Mouse (Mus musculus) neural tube, embryonic 13.5 days (tissue): Measurements from ENCODE around the gene Laptm5. TPM values are rescaled to one million over a fixed set of nuclear protein-coding genes. Genes with fewer than 3 reads are reported as not detected.

Experiments used
- ATAC-seq: fragments of 200-750 bp; cut with Nextera tagmentation; 2 replicates; pipeline ENCODE4 v1.8.0; 2017; ENCODE audit warnings: low read depth, mild to moderate bottlenecking, moderate TSS enrichment, moderate library complexity
- H3K27ac ChIP-seq: fragments of 300-500 bp; sonication (generic); replicated peaks from 2 replicates; pipeline ENCODE4 v1.5.1; 2015; ENCODE audit warnings: moderate library complexity, mild to moderate bottlenecking, inconsistent platforms
- H3K27me3 ChIP-seq: fragments of 300-500 bp; sonication (generic); 2 replicates; pipeline ENCODE4 v1.6.1; 2015; ENCODE audit warnings: mild to moderate bottlenecking, inconsistent platforms
- H3K36me3 ChIP-seq: fragments of 300-500 bp; sonication (generic); 2 replicates; pipeline ENCODE4 v1.6.1; 2015; ENCODE audit warnings: mild to moderate bottlenecking, inconsistent platforms
- H3K4me1 ChIP-seq: fragments of 300-500 bp; sonication (generic); replicated peaks from 2 replicates; pipeline ENCODE4 v1.6.1; 2015; ENCODE audit warnings: inconsistent platforms
- H3K4me2 ChIP-seq: fragments of 300-500 bp; sonication (generic); 2 replicates; pipeline ENCODE4 v1.6.1; 2015; ENCODE audit warnings: inconsistent platforms, mild to moderate bottlenecking, moderate library complexity
- H3K4me3 ChIP-seq: fragments of 300-500 bp; sonication (generic); 2 replicates; pipeline ENCODE4 v1.5.1; 2015; ENCODE audit warnings: mild to moderate bottlenecking, inconsistent platforms
- H3K9ac ChIP-seq: fragments of 300-500 bp; sonication (generic); 2 replicates; pipeline ENCODE4 v1.6.1; 2015; ENCODE audit warnings: moderate library complexity, mild to moderate bottlenecking, inconsistent platforms
- H3K9me3 ChIP-seq: fragments of 300-500 bp; sonication (generic); 2 replicates; pipeline ENCODE4 v1.6.1; 2016; ENCODE audit warnings: inconsistent platforms
- WGBS: fragments of 180-500 bp; shearing (Covaris S2); methylation state at CpG from one replicate; pipeline ENCODE4 v1.1.7; 2015; 5-methylcytosine and 5-hydroxymethylcytosine counted together
- polyA plus RNA-seq: library from polyadenylated mRNA; unstranded; fragments of >200 nt; fragmentation: Nextera tagmentation; extraction: Ambion mirVana; gene quantifications from 2 replicates; pipeline ENCODE4 v1.2.1, GENCODE M21; 2015

Gene Laptm5
- polyA plus RNA-seq, 1 experiment from 2014 or later: 31.7 TPM

GRCm38 (mm10) chr4:130900746-130901145, 12.2 kb upstream of the Laptm5 start:
- no peak overlapping the region; the same call in 1 of the 2 replicates for H3K9ac ChIP-seq
- no peak overlapping the region for H3K4me3 ChIP-seq
- no peak overlapping the region for H3K27ac ChIP-seq
- H3K36me3 ChIP-seq: no peaks in the 10 kb centered on the region
- ATAC-seq: no peak
- H3K27me3 ChIP-seq: no peaks in the 10 kb centered on the region; the same call in 1 of the 2 replicates
- 71% methylated on average over 7 of the region's 7 CpGs for whole genome bisulfite sequencing
- no peak overlapping the region for H3K4me2 ChIP-seq
- no peaks in the 10 kb centered on the region for H3K9me3 ChIP-seq
- H3K4me1 ChIP-seq: peaks cover 16% of the 10 kb centered on the region; the same call in 1 of the 2 replicates

GRCm38 (mm10) chr4:130902289-130902781, 10.6 kb upstream of the Laptm5 start:
- Histone ChIP-seq H3K4me3 (no peak overlapping the region), H3K9me3 (no peaks in the 10 kb centered on the region), H3K27me3 (no peaks in the 10 kb centered on the region; the same call in 1 of the 2 replicates), H3K36me3 (no peaks in the 10 kb centered on the region), H3K27ac (no peak overlapping the region), H3K4me1 (peaks cover 24% of the 10 kb centered on the region), H3K4me2 (no peak overlapping the region), H3K9ac (no peak overlapping the region)
- ATAC-seq: no peak
- WGBS: 51% methylated on average over 8 of the region's 8 CpGs

GRCm38 (mm10) chr4:130905025-130905424, 7.9 kb upstream of the Laptm5 start:
- no peak for ATAC-seq
- WGBS: 74% methylated on average over 7 of the region's 7 CpGs
- Histone ChIP-seq H3K36me3 (no peaks in the 10 kb centered on the region), H3K4me2 (no peak overlapping the region), H3K27me3 (no peaks in the 10 kb centered on the region; the same call in 1 of the 2 replicates), H3K4me3 (no peak overlapping the region), H3K27ac (no peak overlapping the region), H3K9me3 (no peaks in the 10 kb centered on the region), H3K9ac (no peak overlapping the region), H3K4me1 (peaks cover 28% of the 10 kb centered on the region)

- WGBS: 83% methylated on average over 6 of the region's 6 CpGs
- no peaks in the 10 kb centered on the region for H3K36me3 ChIP-seq
- no peak for ATAC-seq
- H3K4me3 ChIP-seq: no peak overlapping the region
- peaks cover 31% of the 10 kb centered on the region for H3K4me1 ChIP-seq
- no peaks in the 10 kb centered on the region; the same call in 1 of the 2 replicates for H3K27me3 ChIP-seq
- H3K4me2 ChIP-seq: no peak overlapping the region
- no peak overlapping the region for H3K27ac ChIP-seq
- no peak overlapping the region for H3K9ac ChIP-seq
- no peaks in the 10 kb centered on the region for H3K9me3 ChIP-seq
Measured at GRCm38 (mm10) chr4:130905882-130906281, 7.0 kb upstream of the Laptm5 start.

- H3K4me2 ChIP-seq: no peak overlapping the region
- H3K27me3 ChIP-seq: no peaks in the 10 kb centered on the region; the same call in 1 of the 2 replicates
- 21% methylated on average over 8 of the region's 8 CpGs for WGBS
- no peak overlapping the region for H3K9ac ChIP-seq
- H3K4me3 ChIP-seq: no peak overlapping the region
- no peaks in the 10 kb centered on the region for H3K36me3 ChIP-seq
- H3K4me1 ChIP-seq: peaks cover 31% of the 10 kb centered on the region
- ATAC-seq: no peak
- no peak overlapping the region for H3K27ac ChIP-seq
- no peaks in the 10 kb centered on the region for H3K9me3 ChIP-seq
Measured at GRCm38 (mm10) chr4:130906296-130906695, 6.6 kb upstream of the Laptm5 start.

- no peak overlapping the region for H3K27ac ChIP-seq
- H3K27me3 ChIP-seq: no peaks in the 10 kb centered on the region; the same call in 1 of the 2 replicates
- H3K36me3 ChIP-seq: no peaks in the 10 kb centered on the region
- H3K4me2 ChIP-seq: no peak overlapping the region
- no peaks in the 10 kb centered on the region for H3K9me3 ChIP-seq
- no peak overlapping the region for H3K4me3 ChIP-seq
- 85% methylated on average over 19 of the region's 19 CpGs for WGBS
- H3K4me1 ChIP-seq: peaks cover 25% of the 10 kb centered on the region
- no peak for ATAC-seq
- no peak overlapping the region for H3K9ac ChIP-seq
Measured at GRCm38 (mm10) chr4:130907200-130908069, 5.5 kb upstream of the Laptm5 start.

- no peak overlapping the region for H3K27ac ChIP-seq
- H3K9me3 ChIP-seq: no peaks in the 10 kb centered on the region
- no peaks in the 10 kb centered on the region; the same call in 1 of the 2 replicates for H3K27me3 ChIP-seq
- H3K4me3 ChIP-seq: no peak overlapping the region
- no peaks in the 10 kb centered on the region for H3K36me3 ChIP-seq
- H3K9ac ChIP-seq: no peak overlapping the region
- no peak overlapping the region for H3K4me2 ChIP-seq
- WGBS: 90% methylated on average over 10 of the region's 10 CpGs
- no peak for ATAC-seq
- H3K4me1 ChIP-seq: peaks cover 25% of the 10 kb centered on the region
Measured at GRCm38 (mm10) chr4:130908133-130908532, 4.8 kb upstream of the Laptm5 start.

GRCm38 (mm10) chr4:130909167-130909874, 3.6 kb upstream of the Laptm5 start:
- Histone ChIP-seq H3K9ac (no peak overlapping the region), H3K4me2 (no peak overlapping the region), H3K27ac (no peak overlapping the region), H3K4me1 (peaks cover 23% of the 10 kb centered on the region), H3K9me3 (no peaks in the 10 kb centered on the region), H3K4me3 (no peak overlapping the region), H3K27me3 (no peaks in the 10 kb centered on the region; the same call in 1 of the 2 replicates), H3K36me3 (no peaks in the 10 kb centered on the region)
- 57% methylated on average over 17 of the region's 17 CpGs for WGBS
- no peak for ATAC-seq

GRCm38 (mm10) chr4:130910666-130911065, 2.3 kb upstream of the Laptm5 start:
- ATAC-seq: no peak
- Histone ChIP-seq H3K9me3 (no peaks in the 10 kb centered on the region), H3K27ac (no peak overlapping the region), H3K4me2 (no peak overlapping the region), H3K9ac (no peak overlapping the region), H3K36me3 (no peaks in the 10 kb centered on the region), H3K4me3 (no peak overlapping the region), H3K27me3 (no peaks in the 10 kb centered on the region; the same call in 1 of the 2 replicates), H3K4me1 (peaks cover 15% of the 10 kb centered on the region)
- 44% methylated on average over 7 of the region's 7 CpGs for WGBS

- Histone ChIP-seq H3K9me3 (no peaks in the 10 kb centered on the region), H3K9ac (no peak overlapping the region), H3K4me3 (no peak overlapping the region), H3K4me1 (0 out of 2 replicates have a peak, but pooled peaks cover 6% of the 10 kb centered on the region), H3K4me2 (no peak overlapping the region), H3K27me3 (no peaks in the 10 kb centered on the region), H3K36me3 (no peaks in the 10 kb centered on the region), H3K27ac (no peak overlapping the region)
- 88% methylated on average over 3 of the region's 3 CpGs for WGBS
- no peak for ATAC-seq
Measured at GRCm38 (mm10) chr4:130912626-130913025, 299 bp upstream of the Laptm5 start.

GRCm38 (mm10) chr4:130913511-130913910, 586 bp downstream of the Laptm5 start:
- 76% methylated on average over 3 of the region's 3 CpGs for WGBS
- no peaks in the 10 kb centered on the region for H3K27me3 ChIP-seq
- no peaks in the 10 kb centered on the region for H3K9me3 ChIP-seq
- H3K27ac ChIP-seq: no peak overlapping the region
- H3K36me3 ChIP-seq: no peaks in the 10 kb centered on the region
- H3K4me3 ChIP-seq: no peak overlapping the region
- H3K4me1 ChIP-seq: 0 out of 2 replicates have a peak, but pooled peaks cover 6% of the 10 kb centered on the region
- H3K9ac ChIP-seq: no peak overlapping the region
- H3K4me2 ChIP-seq: no peak overlapping the region
- ATAC-seq: no peak

- H3K9me3 ChIP-seq: no peaks in the 10 kb centered on the region
- H3K27ac ChIP-seq: no peak overlapping the region
- H3K4me1 ChIP-seq: 0 out of 2 replicates have a peak, but pooled peaks cover 6% of the 10 kb centered on the region
- H3K9ac ChIP-seq: no peak overlapping the region
- no peak overlapping the region for H3K4me2 ChIP-seq
- ATAC-seq: no peak
- H3K27me3 ChIP-seq: no peaks in the 10 kb centered on the region
- no peaks in the 10 kb centered on the region for H3K36me3 ChIP-seq
- H3K4me3 ChIP-seq: no peak overlapping the region
- 84% methylated on average over 4 of the region's 4 CpGs for WGBS
Measured at GRCm38 (mm10) chr4:130914011-130914410, 1.1 kb downstream of the Laptm5 start.
